Mouse (Mus musculus): ENCODE results near the gene Nol9.

The Nol9 gene

DNA sequence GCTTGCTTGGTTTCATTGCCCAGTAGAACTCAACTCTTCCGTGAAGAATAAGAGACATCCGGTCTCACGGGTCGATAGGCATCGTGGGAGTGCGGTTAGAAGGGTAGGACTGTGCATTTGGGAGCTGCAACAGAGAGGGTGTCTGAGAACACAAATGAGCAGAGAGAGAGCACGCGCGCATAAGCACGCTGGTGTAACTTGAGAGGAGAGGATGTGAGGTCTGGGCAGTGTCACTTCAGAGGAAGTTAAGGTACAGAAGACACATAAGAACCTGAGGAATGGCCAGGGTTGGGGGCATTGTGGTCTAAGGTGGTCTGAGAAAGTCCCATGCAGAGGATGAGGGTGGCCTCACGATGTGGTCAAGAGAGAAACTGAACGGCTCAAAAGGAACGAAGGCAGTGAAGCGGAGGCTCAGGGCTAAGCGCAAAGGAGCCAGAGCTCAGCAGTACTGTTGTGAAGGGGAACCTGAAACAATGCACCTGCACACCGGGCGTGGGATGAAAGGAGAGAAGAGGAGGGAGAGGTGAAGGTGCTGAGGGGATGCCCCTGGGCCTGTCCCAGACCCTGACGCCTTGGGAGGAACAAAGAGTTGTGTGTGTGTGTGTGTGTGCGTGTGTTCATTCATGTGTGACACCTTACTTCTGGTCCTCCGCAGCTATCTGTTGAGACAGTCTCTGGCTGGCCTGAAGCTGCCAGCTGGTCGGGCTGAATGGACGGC is 3.0 kb downstream of the Nol9 start:
- no peak for DNase-seq (ENCODE audit: extremely low spot score, low read depth, low spot score)

DNA sequence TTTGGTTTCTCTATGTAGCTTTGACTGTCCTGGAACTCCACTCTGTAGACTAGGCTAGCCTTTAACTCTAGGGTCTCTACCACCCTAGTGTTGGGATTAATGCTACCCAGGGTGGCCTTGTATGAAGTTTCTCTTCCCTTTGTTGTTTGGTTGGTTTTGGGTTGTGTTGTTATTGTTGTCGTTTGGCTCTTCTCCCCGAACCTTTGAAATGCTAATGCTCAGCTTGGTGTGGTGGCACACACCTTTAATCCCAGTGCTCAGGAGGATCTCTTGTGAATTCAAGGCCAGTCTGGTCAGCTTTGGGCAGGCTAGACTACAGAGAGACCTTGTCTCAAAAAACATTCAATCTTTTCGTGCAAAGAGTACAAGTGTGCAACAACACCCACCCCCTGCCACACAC is 4.0 kb downstream of the Nol9 start:
- DNase-seq (ENCODE audit: extremely low spot score, low read depth, low spot score), result no peak

DNA sequence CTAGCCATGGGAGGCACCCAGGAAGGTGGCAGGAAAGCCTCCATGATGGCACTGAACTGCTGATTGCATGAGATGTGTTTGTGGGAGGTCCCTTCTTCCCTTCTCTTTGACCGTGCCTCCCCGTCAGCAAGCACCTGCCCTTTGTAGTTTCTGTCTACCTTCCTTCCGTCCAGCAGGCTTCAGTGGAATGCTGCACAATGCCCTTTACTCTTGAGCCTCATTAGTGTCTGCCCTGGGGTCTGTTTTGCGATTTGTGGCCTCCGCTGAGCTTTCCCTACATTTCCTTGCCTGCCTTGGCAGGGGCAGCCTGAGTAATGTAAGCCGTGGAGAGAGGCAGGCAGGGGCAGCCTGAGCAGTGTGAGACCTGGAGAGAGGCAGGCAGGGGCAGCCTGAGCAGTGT is 5.5 kb downstream of the Nol9 start:
- no peak for DNase-seq (ENCODE audit: extremely low spot score, low read depth, low spot score)

DNA sequence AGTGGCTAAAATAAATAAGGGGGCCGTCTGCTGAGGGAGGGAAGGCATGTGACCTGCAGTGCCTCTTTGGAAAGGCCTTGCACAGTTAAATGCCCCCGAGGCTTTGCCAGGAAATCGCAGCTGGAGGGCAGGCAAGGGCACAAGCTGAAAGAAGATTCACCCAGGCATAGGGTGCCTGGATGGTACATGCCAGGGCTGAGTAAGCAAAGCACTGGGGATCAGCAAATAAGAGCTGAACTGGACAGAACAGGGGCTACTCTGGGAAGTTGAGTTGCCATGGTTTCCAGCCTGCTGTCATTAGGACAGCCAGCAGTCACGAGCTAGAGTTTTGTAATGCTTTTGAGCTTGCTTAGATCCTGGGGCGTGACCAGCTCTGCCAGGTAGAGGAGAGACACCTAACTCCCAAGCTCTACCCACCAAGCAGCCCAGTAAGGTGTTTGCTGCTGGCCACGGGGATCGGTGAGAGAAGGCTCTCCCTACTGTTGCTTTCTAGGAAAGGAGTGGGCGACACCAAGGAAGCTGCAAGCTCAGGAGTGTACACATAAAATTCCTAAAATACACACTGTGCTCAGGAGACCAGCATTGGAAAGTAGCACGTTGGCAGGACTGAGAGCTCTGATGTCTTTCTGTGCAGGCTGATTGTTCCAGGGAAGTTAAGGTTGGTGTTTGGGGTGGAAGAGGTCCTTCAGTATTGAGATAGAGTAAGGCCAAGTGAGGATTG is 23.4 kb downstream of the Nol9 start:
- no peak for DNase-seq (ENCODE audit: extremely low spot score, low read depth, low spot score)

DNA sequence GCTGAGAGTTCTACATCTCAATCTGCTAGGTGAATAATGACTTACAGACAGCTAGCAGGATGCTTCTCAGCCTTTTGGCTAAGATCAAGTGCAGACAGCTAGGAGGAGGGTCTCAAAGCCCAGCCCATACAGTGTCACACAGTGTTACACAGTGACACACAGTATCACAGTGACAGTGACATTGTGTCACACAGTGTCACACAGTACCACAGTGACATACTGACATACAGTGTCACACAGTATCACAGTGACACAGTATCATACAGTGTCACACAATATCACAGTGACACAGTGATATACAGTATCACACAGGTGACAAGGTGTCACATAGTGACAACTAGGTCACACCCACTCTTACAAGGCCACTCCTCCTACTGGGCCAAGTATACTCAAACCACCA is 28.2 kb downstream of the Nol9 start:
- DNase-seq (ENCODE audit: extremely low spot score, low read depth, low spot score), result no peak

GRCm38 (mm10) chr4:152068166-152068724 is 29.1 kb downstream of the Nol9 start:
- DNase-seq (ENCODE audit: extremely low spot score, low read depth, low spot score), result no peak

DNA sequence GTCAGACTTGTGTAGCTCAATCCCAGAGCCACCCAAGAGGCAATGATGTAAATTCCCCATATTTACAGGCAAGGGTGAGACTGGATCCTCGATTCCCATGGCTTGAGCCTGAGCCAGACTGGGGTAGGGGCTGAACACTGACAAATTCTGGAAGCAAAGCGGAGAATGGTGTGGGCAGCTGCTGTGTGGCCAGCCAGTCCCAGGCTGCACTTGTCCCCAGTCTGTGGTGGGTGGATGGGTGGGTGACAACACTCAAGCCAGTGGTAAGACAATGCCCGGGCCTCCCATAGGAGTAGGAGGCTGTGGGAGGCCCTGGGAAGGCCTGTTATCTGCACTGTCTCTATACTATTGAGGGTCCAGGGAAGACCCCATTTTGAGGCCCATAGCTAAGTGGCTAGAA is 30.1 kb downstream of the Nol9 start:
- DNase-seq (ENCODE audit: extremely low spot score, low read depth, low spot score), result no peak

DNA sequence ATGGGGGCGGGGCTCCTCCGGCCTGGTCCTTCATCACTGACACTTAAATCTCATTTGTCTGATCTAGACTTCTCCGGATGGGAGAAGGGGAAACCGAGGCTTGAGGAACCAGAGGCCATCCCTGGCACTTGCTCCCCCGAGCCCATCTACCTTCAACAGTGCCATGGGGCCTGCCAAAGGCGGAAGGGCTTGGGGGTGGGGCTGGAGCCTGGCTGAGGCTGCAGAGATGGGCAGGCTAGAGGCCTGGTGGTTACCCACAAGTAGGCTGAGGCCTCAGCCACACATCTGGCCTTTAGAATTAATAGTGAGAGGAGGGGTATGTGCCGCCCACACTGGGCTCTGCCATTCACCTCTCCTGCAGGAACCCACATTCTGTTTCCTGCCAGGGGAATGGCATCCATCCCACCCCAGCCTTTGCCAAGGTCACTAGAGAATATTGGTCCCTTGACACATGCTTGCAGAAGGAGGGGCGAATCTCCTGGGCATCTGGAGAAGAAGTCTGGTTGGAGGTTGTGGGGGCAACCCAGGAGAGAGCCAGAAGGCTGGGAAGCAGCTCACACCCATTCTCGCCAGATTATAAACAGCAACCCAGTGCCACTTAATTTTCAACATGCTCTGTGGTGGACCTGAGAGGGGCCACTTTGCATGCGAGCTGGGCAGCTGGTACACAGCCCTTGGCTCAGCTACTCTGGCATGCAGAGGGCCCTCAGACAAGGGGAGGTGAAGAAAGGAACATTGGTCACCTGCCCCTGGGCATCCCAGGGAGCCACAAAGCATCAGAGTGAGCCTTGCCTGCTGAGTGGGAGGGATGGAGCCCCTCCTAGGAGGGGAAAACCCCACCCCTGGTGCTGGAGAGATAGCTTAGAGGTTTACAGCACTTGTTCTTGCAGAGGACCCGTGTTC is 31.6 kb downstream of the Nol9 start:
- no peak for DNase-seq (ENCODE audit: extremely low spot score, low read depth, low spot score)

DNA sequence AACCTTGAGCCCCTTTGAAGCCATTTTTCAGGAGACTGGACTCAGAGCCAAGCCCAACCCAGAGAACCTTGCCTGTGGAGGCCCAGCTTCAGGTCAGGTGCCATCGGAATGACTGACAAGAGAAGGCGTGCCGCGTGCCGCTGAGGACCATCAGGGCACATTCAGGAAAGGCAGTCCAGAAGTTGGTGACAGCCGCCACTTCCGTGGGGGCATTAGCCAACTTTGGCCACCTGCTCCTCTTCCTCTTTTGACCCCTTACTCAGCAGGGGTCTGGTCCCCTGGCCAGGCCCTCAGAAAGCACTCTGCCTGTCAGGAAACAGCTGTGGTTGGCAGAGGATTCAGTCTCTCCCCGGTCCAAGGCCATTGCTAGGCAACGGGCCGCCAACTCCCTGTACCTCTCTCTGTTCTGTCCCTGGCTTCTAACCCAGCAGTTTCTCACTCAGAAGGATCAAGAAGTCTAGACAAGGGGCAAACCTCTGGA is 33.0 kb downstream of the Nol9 start, which contains the start of gene Plekhg5:
TSS of gene Plekhg5 (plus strand) at position 378 of the 481 bp plus-strand sequence.
- DNase-seq (ENCODE audit: extremely low spot score, low read depth, low spot score), result no peak

DNA sequence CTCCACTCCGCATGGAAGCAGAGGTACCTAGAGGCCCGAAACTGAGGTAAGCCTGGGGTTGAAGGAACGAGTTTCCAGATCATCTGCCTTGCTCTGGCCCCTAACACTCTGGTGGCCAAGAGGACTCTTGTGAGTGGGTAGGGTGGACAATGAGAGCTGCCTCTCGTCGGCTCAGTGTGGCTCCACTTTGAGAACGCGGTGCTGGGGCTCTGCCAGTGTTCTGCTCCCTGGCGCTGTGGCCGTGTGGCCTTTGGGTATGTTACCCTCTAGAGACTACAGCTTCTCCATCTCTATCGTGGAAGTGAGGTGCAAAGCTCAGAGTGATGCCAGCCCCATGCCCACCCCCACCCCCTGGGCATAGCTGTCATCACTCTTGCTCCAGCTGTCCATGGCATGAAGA is 33.5 kb downstream of the Nol9 start:
- no peak for DNase-seq (ENCODE audit: extremely low spot score, low read depth, low spot score)

DNA sequence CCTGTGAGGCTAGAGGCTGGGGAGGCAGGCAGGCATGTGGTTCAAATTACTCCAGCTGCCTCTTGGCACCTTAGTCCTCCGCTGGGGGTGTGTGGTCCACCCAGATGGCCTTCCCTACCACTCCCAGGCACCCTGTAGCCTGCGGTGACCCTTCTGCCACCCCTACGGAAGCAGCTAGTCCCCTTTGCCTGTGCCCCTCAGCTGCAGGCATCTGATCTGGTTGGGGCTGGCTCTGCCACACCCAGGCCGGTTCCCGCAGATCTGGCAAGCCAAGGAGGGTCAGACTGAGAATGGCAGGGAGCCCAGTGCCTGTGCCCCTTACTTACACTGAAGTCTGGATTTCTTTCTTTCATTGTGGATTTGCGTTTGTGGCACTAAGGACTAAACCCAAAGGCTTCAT is 34.6 kb downstream of the Nol9 start:
- DNase-seq (ENCODE audit: extremely low spot score, low read depth, low spot score), result no peak

DNA sequence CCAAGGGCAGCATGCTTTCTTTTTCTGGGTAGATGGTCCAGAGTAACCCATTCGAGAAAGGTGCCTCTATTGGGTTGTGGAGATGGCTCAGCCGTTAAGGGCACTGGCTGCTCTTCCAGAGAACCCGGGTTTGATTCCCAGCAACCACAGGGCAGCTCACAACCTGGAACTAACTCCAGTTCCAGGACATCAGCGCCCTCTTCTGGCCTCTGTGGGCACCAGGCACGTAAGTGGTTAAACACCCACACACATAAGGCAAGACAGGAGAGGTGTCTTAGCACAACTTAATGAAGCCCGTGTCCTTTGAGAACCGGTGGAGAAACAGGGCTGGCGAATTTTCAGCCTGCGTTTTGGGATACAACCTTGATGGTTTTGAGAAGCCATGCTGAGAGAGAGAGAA is 35.4 kb downstream of the Nol9 start:
- DNase-seq (ENCODE audit: extremely low spot score, low read depth, low spot score), result no peak

GRCm38 (mm10) chr4:152077191-152077590 is 38.1 kb downstream of the Nol9 start:
- DNase-seq (ENCODE audit: extremely low spot score, low read depth, low spot score), result no peak

GRCm38 (mm10) chr4:152078105-152078530 is 39.0 kb downstream of the Nol9 start:
- no peak for DNase-seq (ENCODE audit: extremely low spot score, low read depth, low spot score)

DNA sequence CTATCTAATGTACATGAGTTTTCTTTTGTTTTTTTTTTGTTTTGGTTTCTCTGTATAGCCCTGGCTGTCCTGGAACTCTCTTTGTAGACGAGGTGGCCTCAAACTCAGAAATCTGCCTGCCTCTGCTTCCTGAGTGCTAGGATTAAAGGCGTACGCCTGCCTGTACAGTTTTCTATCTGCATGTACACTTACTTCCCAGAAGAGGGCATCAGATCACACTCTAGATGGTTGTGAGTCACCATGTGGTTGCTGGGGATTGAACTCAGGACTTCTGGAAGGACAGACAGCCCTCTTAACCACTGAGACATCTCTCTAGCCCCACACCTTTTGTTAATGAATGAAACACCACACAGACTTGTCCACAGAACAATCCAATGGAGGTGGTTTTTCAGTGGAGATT is 40.1 kb downstream of the Nol9 start:
- DNase-seq (ENCODE audit: extremely low spot score, low read depth, low spot score), result no peak

DNA sequence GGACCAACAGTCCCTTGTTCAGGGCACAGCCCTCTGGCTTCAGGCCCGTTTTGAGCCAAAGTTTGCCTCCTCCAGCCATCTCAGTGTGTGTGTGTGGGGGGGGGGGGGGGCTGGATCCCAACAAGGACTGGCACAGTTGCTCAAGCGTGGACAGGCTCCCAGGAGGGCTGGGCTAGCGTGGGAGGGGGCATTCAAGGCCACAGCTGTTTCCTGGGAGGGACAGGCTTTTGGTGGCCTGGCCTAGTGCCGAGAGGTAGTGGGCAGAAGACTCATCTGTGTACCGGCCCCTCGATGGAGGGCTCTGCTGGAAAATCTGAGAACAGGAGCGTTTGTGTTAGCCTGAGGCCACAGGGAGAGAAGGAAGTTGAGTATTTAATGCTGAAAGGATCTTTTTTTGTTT is 40.8 kb downstream of the Nol9 start:
- DNase-seq (ENCODE audit: extremely low spot score, low read depth, low spot score), result no peak

DNA sequence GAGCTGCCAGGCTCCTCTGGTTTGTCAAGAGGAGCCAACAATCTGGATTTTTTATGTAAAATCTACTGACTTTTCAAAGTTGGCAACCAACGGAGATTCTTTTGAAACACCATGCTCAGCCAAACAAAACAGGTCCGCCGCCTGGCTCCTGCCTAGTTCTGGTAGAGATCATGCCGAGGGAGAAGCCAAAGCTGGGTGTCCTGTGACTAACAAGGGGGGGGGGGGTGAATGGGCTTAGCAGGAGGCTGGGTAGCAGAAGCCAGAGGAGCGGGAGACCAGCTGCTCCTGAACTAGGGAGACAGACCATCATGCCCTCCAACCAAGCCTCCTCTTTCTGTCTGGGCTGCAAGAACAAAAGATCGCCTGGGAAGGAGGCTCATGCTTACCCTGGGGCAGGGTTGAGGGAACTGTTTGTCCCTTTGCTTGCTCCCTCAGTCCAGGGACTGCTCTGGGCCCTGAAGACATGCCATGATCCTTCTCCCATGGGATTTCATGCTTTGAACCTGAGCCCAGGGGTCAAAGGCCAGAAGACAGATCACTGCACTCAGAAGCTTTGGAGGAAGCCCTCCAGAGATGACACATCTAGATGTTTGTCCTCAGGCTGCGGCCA is 44.6 kb downstream of the Nol9 start:
- DNase-seq (ENCODE audit: extremely low spot score, low read depth, low spot score), result no peak

DNA sequence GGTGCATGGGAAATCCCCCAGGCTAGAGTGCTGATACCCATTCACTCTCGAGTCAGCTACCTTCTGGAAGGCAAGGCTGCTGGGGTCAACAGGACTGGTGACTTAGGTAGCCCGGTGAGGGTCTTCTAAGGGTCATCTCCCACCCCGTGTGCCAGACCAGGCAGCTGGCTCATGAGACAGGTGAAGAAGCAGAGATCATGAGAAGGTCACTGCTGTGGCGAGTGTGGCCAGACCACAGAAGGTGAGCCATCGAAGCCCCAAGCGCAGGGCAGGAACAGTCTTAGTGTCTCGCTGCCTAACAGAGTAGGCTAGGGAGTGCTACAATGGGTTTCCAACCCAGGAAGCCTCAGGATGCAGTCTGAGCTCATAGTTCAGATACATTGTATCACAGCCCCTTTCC is 45.5 kb downstream of the Nol9 start:
- no peak for DNase-seq (ENCODE audit: extremely low spot score, low read depth, low spot score)

GRCm38 (mm10) chr4:152086505-152087210 is 47.5 kb downstream of the Nol9 start:
- DNase-seq (ENCODE audit: extremely low spot score, low read depth, low spot score), result no peak
